Mouse (Mus musculus) neural tube, embryonic 12.5 days (tissue): ENCODE data around the gene Gm17631. TPM values are rescaled to one million over a fixed set of nuclear protein-coding genes. Genes with fewer than 3 reads are reported as not detected.
"Not testable (repeated sequence)": the region's sequence is repeated elsewhere in the genome, so short reads cannot be mapped to it uniquely, and the experiment has no call there.

Experiments
- ATAC-seq: fragments of 200-750 bp; cut with Nextera tagmentation; 2 replicates; pipeline ENCODE4 v1.8.0; 2017; ENCODE audit warnings: low read depth, mild to moderate bottlenecking, moderate TSS enrichment, moderate library complexity; ENCODE audit not compliant: low FRiP score
- H3K27ac ChIP-seq: fragments of 300-500 bp; sonication (generic); 2 replicates; pipeline ENCODE4 v1.5.1; 2016
- H3K27me3 ChIP-seq: fragments of 300-500 bp; sonication (generic); replicated peaks from 2 replicates; pipeline ENCODE4 v1.6.1; 2016; ENCODE audit warnings: mild to moderate bottlenecking
- H3K36me3 ChIP-seq: fragments of 300-500 bp; sonication (generic); 2 replicates; pipeline ENCODE4 v1.6.1; 2016; ENCODE audit warnings: mild to moderate bottlenecking
- H3K4me1 ChIP-seq: fragments of 300-500 bp; sonication (generic); 2 replicates; pipeline ENCODE4 v1.6.1; 2016
- H3K4me2 ChIP-seq: fragments of 300-500 bp; sonication (generic); replicated peaks from 2 replicates; pipeline ENCODE4 v1.6.1; 2016; ENCODE audit warnings: mild to moderate bottlenecking
- H3K4me3 ChIP-seq: fragments of 300-500 bp; sonication (generic); 2 replicates; pipeline ENCODE4 v1.5.1; 2016
- H3K9ac ChIP-seq: fragments of 300-500 bp; sonication (generic); 2 replicates; pipeline ENCODE4 v1.6.1; 2016; ENCODE audit warnings: mild to moderate bottlenecking
- H3K9me3 ChIP-seq: fragments of 300-500 bp; sonication (generic); 2 replicates; pipeline ENCODE4 v1.6.1; 2016; ENCODE audit warnings: mild to moderate bottlenecking
- WGBS: fragments of 180-500 bp; shearing (Covaris S2); methylation state at CpG from one replicate; pipeline ENCODE4 v1.1.7; 2016; 5-methylcytosine and 5-hydroxymethylcytosine counted together
- polyA plus RNA-seq: library from polyadenylated mRNA; unstranded; fragments of >200 nt; fragmentation: Nextera tagmentation; extraction: Ambion mirVana; gene quantifications from 2 replicates; pipeline ENCODE4 v1.2.1, GENCODE M21; 2016

Gm17631 gene
- not detected in 2 replicates for polyA plus RNA-seq

- H3K36me3 ChIP-seq, ATAC-seq, H3K4me1 ChIP-seq, H3K27ac ChIP-seq, H3K27me3 ChIP-seq, H3K4me3 ChIP-seq, H3K9ac ChIP-seq, H3K4me2 ChIP-seq: not testable (repeated sequence)
- WGBS, result no CpG with 5 or more reads among the region's 3 CpGs
- peaks cover 14% of the 10 kb centered on the region for H3K9me3 ChIP-seq
Observed at GRCm38 (mm10) chr6:129862349-129862748, at the start of gene Gm17631. TSS of gene Gm17631 (plus strand) at chr6:129862649.

DNA sequence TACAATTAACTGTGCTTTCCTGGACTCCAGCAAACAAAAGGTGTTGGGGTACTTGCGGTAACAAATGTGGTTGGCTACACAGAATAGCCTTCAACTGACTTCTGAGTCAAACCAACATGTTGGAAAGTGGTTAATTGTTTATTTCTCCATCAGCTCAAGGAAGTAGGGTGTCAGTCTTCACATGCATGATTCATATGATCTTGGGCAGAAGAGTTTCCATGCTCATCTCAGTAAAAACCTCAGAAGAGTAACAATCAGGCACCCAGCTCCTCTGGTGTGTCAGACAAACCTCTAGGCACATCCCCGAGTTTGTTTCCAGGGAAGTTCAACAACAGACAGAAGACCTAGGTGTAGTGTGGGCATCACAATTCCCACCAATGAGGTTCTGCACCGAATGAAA lies 44.7 kb upstream of the Gm17631 start:
- ATAC-seq, result no peak
- WGBS, result 62% methylated on average over 3 of the region's 3 CpGs
- no peak overlapping the region for H3K9ac ChIP-seq
- no peaks in the 10 kb centered on the region for H3K9me3 ChIP-seq
- H3K27ac ChIP-seq, result no peak overlapping the region
- H3K27me3 ChIP-seq, result no peaks in the 10 kb centered on the region
- no peak overlapping the region for H3K4me3 ChIP-seq
- H3K4me2 ChIP-seq, result no peak overlapping the region
- H3K36me3 ChIP-seq, result no peaks in the 10 kb centered on the region
- no peaks in the 10 kb centered on the region for H3K4me1 ChIP-seq

- Histone ChIP-seq H3K4me1 (no peaks in the 10 kb centered on the region), H3K4me2 (no peak overlapping the region), H3K36me3 (no peaks in the 10 kb centered on the region), H3K9ac (no peak overlapping the region), H3K4me3 (no peak overlapping the region), H3K9me3 (peaks cover 4% of the 10 kb centered on the region; the same call in 1 of the 2 replicates), H3K27me3 (no peaks in the 10 kb centered on the region), H3K27ac (no peak overlapping the region)
- ATAC-seq, result no peak
- WGBS, result 91% methylated on average over 1 of the region's 1 CpGs
Observed at GRCm38 (mm10) chr6:129824004-129824403, 38.4 kb upstream of the Gm17631 start.

GRCm38 (mm10) chr6:129825559-129825958 lies 36.9 kb upstream of the Gm17631 start:
- Histone ChIP-seq H3K4me1 (no peaks in the 10 kb centered on the region), H3K4me2 (no peak overlapping the region), H3K27ac (no peak overlapping the region), H3K9me3 (peaks cover 9% of the 10 kb centered on the region; the same call in 1 of the 2 replicates), H3K9ac (no peak overlapping the region), H3K36me3 (no peaks in the 10 kb centered on the region), H3K4me3 (no peak overlapping the region), H3K27me3 (no peaks in the 10 kb centered on the region)
- no peak for ATAC-seq
- WGBS, result 93% methylated on average over 1 of the region's 1 CpGs

DNA sequence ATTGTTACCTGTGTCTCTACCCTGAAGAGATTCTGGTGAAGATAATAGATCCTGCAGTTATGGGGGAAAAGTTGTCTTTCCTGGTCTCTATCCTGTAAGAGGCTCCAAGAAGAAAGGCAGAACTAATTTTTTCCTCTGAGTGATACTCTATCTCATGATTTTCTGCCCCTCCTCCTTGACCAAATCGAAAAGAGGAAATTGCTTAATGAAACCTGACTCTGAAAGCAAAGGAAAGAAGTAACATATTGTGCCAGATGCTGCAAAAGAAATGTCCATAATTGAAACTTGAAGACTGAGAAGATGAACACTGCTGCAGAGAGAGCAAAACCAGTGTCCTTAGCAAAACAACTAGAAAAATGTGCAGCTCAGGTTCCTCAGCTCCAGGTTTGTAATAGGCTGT lies 14.1 kb downstream of the Gm17631 start, which contains the start of gene Klra17:
Klra17 (minus strand) TSS at position 124 of the 400 bp plus-strand sequence.
- Histone ChIP-seq H3K4me1 (no peaks in the 10 kb centered on the region), H3K4me2 (no peak within 1 kb of the TSS), H3K36me3 (no peaks in the 10 kb centered on the region), H3K9ac (no peak within 1 kb of the TSS), H3K4me3 (no peak within 1 kb of the TSS), H3K27ac (no peak within 1 kb of the TSS), H3K9me3 (peaks cover 14% of the 10 kb centered on the region), H3K27me3 (no peaks in the 10 kb centered on the region)
- WGBS, result 51% methylated on average over 1 of the region's 1 CpGs
- no peak for ATAC-seq

- ATAC-seq, result no peak
- no peak overlapping the region for H3K4me2 ChIP-seq
- H3K4me1 ChIP-seq, result no peaks in the 10 kb centered on the region
- H3K36me3 ChIP-seq, result no peaks in the 10 kb centered on the region
- no peak overlapping the region for H3K4me3 ChIP-seq
- H3K9me3 ChIP-seq, result peaks cover 18% of the 10 kb centered on the region; the same call in 1 of the 2 replicates
- WGBS, result 80% methylated on average over 2 of the region's 2 CpGs
- H3K27me3 ChIP-seq, result no peaks in the 10 kb centered on the region
- no peak overlapping the region for H3K27ac ChIP-seq
- no peak overlapping the region for H3K9ac ChIP-seq
Observed at GRCm38 (mm10) chr6:129882525-129882924, 20.1 kb downstream of the Gm17631 start.

Other genes with a start within 250 kb of the Gm17631 start
- gene Klrk1, start 238.8 kb upstream of the Gm17631 start, polyA plus RNA-seq, result 0.15 and 0.34 TPM in 2 replicates
- gene Klrc3, start 219.3 kb upstream of the Gm17631 start, polyA plus RNA-seq, result not detected in 2 replicates
- gene Klrc2, start 202.0 kb upstream of the Gm17631 start, polyA plus RNA-seq, result not detected in 2 replicates
- gene Klrc1, start 183.7 kb upstream of the Gm17631 start, polyA plus RNA-seq, result not detected in 2 replicates
- gene Klri1, start 145.5 kb upstream of the Gm17631 start, polyA plus RNA-seq, result not detected in 2 replicates
- gene Klri2, start 122.2 kb upstream of the Gm17631 start, polyA plus RNA-seq, result not detected in 2 replicates
- not detected in 2 replicates for gene Gm156, start 78.4 kb upstream of the Gm17631 start, polyA plus RNA-seq
- not detected in 2 replicates for gene Klra17, start 14.0 kb downstream of the Gm17631 start, polyA plus RNA-seq
- gene Klra5, start 55.0 kb downstream of the Gm17631 start, polyA plus RNA-seq, result not detected in 2 replicates
- gene Klra6, start 164.3 kb downstream of the Gm17631 start, polyA plus RNA-seq, result not detected in 2 replicates
- gene Klra4, start 204.6 kb downstream of the Gm17631 start, polyA plus RNA-seq, result not detected in 2 replicates